Mouse (Mus musculus): ENCODE measurements around the gene Polr2c. TPM values are rescaled to one million over a fixed set of nuclear protein-coding genes. Genes with fewer than 3 reads are reported as not detected.
"Not testable (repeated sequence)": the region's sequence is repeated elsewhere in the genome, so short reads cannot be mapped to it uniquely, and the experiment has no call there.

The Polr2c gene
- polyA plus RNA-seq (2012; rRNA removed), result 78.3 and 78.8 TPM in 2 replicates

DNA sequence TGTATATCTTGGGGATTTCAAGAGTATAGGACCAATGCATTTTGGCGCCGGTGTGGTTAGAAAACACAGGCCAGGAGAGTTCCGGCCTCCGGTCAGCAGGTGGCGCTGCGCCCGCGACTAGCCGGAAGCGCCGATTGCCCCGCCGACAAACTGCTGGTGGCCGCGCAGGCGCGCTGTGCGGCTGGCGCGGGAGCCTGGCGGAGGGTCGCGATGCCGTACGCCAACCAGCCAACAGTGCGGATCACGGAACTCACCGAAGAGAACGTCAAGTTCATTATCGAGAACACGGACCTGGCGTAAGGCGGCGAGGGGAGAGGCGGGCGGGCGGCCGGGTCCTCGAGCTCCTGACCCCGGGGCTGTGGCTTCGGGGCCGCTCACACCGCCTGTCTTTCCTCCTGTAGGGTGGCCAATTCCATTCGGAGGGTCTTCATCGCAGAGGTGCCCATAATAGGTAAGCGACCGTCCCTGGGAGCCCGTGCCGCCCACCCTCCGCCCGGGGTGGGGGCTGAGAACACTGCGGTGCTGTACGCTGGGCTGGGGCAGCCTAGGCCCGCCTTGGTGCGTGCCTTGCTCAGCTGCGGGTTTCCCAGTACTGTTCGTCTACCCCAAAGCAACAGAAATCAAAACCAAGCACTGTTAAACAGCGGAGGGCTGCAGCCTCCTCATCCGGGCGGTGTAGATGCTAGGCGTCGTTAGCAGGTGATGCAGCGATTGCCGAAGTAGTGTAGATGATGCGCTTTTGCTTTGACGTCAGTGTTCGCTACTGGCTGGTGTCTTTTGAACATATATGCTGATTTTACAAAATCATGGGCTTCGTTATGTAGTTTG is at the start of gene Polr2c:
TSS of gene Polr2c (plus strand) at position 105 of the 828 bp plus-strand sequence.
- WGBS, result under 1% methylated on average over 68 of the region's 68 CpGs
- no peak for DNase-seq (ENCODE audit: low read depth, low spot score)

DNA sequence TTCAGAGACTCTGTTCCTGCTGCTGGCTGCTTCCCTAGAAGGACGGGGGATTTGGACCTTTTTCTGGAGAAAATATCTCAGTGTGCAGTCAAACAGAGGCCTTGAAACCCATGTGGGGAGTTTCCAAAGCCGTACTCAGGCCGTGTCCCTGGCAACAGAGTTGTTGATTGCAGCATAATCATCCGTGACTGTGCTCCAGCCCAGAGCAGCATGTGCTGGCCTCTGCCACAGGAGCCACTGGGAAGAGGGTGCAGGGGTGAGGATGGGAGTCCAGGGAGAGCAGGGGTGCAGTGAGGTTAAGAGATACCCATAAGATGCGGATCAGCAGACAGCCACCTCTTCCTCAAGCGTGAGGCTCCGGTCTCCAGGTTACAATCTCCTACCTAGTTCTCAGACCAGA is 49.7 kb upstream of the Polr2c start:
- no peak for DNase-seq (ENCODE audit: low read depth, low spot score)
- WGBS, result 65% methylated on average over 7 of the region's 7 CpGs

- 86% methylated on average over 6 of the region's 6 CpGs for WGBS
- DNase-seq (ENCODE audit: low read depth, low spot score), result no peak
These were observed 48.9 kb upstream of the Polr2c start for GRCm38 (mm10) chr8:94808372-94808771.

DNA sequence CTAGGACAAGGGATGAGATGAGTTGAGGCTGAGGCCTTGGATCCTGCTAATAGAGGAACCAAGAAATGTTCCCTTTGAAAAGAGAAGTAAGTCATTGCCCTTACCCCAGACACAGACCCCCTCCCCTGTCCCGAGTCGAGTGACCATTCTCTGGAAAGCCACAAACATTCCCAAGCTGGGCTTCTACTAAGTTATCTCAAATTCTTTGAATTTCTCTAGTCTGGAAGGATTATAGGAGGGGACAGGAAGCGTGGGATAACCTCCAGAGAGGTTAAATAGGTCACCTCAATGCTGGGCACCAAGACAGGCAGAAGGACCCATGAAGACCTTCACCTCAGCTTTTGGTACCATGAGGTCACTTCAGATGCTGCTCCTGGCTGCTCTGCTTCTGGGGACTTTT is 47.1 kb upstream of the Polr2c start, which contains the start of gene Ccl17:
TSS of gene Ccl17 (plus strand) at position 301 of the 400 bp plus-strand sequence.
- 76% methylated on average over 3 of the region's 3 CpGs for WGBS
- DNase-seq (ENCODE audit: low read depth, low spot score), result no peak

- DNase-seq (ENCODE audit: low read depth, low spot score), result no peak
- WGBS, result 60% methylated on average over 5 of the region's 5 CpGs
These were observed 46.4 kb upstream of the Polr2c start for GRCm38 (mm10) chr8:94810855-94811254.

GRCm38 (mm10) chr8:94811654-94812053 is 45.6 kb upstream of the Polr2c start:
- DNase-seq (ENCODE audit: low read depth, low spot score), result no peak
- WGBS, result 77% methylated on average over 6 of the region's 6 CpGs

- 31% methylated on average over 6 of the region's 6 CpGs for WGBS
- DNase-seq (ENCODE audit: low read depth, low spot score), result peak; percentile 81
These were observed 44.6 kb upstream of the Polr2c start for GRCm38 (mm10) chr8:94812645-94813098.

GRCm38 (mm10) chr8:94814556-94814955 is 42.7 kb upstream of the Polr2c start:
- WGBS, result 0% methylated on average over 1 of the region's 1 CpGs
- no peak for DNase-seq (ENCODE audit: low read depth, low spot score)

DNA sequence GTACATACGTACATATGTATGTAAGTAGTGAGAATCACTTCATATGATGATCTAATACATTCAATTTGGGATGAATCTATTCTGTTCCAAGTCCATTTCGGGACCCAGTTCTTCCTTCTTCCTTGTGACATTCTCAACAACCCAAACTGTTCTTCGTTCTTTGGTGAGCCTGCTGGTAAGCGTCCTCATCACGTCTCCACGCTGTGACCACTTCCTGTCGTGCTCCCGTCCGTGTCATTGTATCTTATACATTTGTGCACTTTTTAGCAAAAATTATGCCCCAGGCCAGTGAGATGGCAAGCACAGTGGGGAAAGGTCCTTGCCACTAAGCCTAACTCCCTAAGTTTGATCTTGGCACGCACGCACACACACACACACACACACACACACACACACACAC is 39.3 kb upstream of the Polr2c start:
- WGBS, result 84% methylated on average over 11 of the region's 11 CpGs

DNA sequence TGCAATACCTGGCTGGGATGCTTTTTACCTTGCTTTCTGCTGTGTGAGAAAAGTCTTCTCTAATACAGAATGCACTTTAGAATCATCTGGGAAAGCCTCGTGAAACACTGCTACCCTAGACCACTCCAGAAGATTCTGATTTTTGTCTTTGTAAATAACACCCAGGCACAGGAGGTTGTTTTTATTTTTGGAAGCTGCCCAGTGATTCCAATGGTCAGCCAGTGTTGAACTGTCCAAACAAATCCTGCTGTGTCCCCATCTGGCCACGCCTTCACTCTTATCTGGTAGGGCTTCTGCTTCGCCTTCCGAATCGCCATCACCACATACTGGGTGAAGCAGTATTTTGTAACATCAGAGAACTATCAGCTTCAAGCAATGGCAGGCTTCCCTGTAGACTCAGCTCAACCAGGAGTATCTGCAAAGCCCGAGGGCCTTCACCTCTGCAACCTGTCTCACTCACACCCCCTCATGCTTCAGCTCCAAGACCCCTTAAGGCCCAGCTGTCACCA is 37.5 kb upstream of the Polr2c start:
- DNase-seq (ENCODE audit: low read depth, low spot score), result no peak

More for the DNA sequence above, 39.3 kb upstream of the Polr2c start:
- no peak for DNase-seq (ENCODE audit: low read depth, low spot score)

DNA sequence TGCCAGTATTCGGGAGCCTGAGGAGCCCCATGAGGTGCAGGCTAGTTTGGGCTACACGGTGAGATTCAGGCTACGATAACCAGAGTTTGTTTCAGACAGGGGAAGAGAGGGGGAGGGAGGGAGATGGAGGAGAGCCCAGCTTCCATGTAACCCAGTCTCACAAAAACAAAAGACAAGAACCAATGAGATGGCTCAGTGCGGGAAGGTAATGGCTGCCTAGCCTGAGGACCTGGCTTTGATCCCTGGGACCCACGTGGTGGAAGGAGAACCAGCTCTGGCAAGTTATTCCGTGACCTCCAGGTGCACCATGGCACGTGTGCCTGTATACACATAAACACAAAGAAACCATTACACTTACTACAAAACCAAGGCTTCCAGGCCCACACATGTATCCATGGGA is 36.7 kb upstream of the Polr2c start:
- no peak for DNase-seq (ENCODE audit: low read depth, low spot score)
- 87% methylated on average over 7 of the region's 7 CpGs for WGBS

More for the DNA sequence above, 37.5 kb upstream of the Polr2c start:
- 70% methylated on average over 6 of the region's 6 CpGs for WGBS

- 96% methylated on average over 2 of the region's 2 CpGs for WGBS
- no peak for DNase-seq (ENCODE audit: low read depth, low spot score)
These were observed 35.9 kb upstream of the Polr2c start for GRCm38 (mm10) chr8:94821381-94821780.

GRCm38 (mm10) chr8:94822637-94823560 is 34.4 kb upstream of the Polr2c start:
- 87% methylated on average over 23 of the region's 23 CpGs for WGBS
- DNase-seq (ENCODE audit: low read depth, low spot score), result peak; percentile 37

DNA sequence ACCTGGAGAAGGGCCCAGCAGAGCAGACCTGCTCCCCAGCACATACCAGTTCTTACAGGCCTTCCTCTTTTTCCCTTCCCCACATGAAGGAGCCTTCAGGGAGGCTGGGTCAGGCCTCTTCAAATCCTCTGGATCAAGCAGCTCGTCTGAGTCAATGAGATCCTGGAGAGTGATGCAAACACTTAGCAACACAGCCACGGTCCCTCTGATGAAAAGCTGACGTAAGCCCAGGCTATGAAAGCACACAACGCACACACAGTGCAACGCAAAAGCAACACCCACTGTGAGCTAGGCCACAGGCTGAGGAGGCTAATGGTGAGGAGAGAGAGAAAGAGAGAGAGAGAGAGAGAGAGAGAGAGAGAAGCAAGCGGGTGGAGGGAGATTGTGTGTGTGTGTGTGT is 32.1 kb upstream of the Polr2c start:
- 87% methylated on average over 6 of the region's 6 CpGs for WGBS
- DNase-seq (ENCODE audit: low read depth, low spot score), result no peak

DNA sequence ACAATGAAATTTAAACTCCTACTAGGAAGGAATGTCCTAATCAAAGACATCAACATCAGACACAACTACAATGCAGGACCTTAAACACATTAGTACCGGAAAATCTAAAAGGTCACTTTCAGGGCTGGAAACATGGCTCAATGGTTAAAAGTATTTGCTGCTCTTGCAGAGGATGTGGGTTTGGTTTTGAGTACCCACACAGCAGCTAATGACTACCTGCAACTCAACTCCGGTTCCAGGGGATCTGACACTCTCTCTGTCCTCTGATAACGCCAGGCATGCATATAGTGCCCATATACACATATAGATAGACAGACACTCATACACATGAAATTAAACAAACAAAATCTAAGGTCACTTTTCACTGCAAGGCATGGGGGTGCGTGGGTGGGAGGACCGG is 31.0 kb upstream of the Polr2c start:
- 88% methylated on average over 5 of the region's 5 CpGs for WGBS
- no peak for DNase-seq (ENCODE audit: low read depth, low spot score)

DNA sequence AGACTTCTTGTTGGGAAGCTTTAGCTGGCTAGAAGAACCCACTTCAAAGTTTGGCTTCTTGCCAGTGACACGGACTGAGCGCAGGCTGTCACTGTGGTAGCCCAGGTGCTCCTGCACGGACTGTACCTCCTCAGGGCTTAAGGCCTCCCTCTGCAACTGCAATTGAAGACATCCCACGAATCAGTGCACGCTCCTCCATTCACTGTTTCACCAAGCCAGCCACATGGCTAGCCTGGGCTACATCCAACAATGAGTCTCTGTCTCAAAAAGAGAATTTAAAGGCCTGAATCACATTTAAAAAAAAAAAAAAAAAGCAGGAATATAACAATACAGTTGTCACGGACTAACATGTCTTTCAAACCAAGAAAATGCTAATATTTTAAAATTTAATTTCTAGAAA is 29.0 kb upstream of the Polr2c start:
- WGBS, result 83% methylated on average over 6 of the region's 6 CpGs
- DNase-seq (ENCODE audit: low read depth, low spot score), result no peak

DNA sequence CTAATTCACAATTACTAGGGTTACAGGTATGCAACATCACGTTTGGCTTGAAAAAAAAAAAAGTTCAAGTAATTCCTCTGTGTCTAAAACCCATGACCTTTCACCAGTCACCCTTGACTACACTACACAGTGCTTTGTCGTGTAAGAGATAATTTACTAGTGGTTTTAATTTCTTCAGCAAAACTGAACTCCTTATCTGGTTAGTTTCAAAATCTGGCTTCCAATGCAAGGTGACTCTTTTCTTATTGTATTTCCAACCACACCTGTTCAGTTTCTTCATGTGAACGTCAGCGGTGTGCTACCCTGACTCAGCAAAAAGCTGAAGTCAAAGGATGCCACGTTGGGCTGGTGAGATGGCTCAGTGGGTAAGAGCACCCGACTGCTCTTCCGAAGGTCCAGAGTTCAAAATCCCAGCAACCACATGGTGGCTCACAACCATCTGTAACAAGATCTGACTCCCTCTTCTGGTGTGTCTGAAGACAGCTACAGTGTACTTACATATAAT is 23.3 kb upstream of the Polr2c start:
- not testable (repeated sequence) for DNase-seq (ENCODE audit: low read depth, low spot score)
- WGBS, result 36% methylated on average over 7 of the region's 7 CpGs

GRCm38 (mm10) chr8:94835751-94836150 is 21.5 kb upstream of the Polr2c start:
- 94% methylated on average over 13 of the region's 13 CpGs for WGBS
- not testable (repeated sequence) for DNase-seq (ENCODE audit: low read depth, low spot score)

- no peak for DNase-seq (ENCODE audit: low read depth, low spot score)
- 50% methylated on average over 11 of the region's 11 CpGs for WGBS
These were observed 20.6 kb upstream of the Polr2c start for GRCm38 (mm10) chr8:94836456-94837240.
